In genomic region chr10:5139932-5140264, GRCm38 (mm10) we compare ENCODE assay signal across 17 mouse cellular contexts.
DNase-seq lines count a peak whose midpoint lies in the region; ATAC-seq and TF ChIP-seq lines count a peak whose summit lies in the region.
"Had no signal": no experiment of that assay in that cellular context is flagged by ENCODE, and none has a peak within 500 bp of the region (broad histone marks: within the 10 kb centered on the region; RNA-seq: fewer than 3 reads in every experiment).

No protein-coding gene starts in this region.

- ATAC-seq in lung, postnatal 0 days: no peak
- ATAC-seq: forebrain, postnatal 0 days had no signal

- TF ChIP-seq POLR2A in embryonic fibroblast, embryonic 13.5 days (IDR thresholded peaks at IDR 0.05; ENCODE audit: low read depth, low read length): no peak

- H3K9me3 ChIP-seq in lung, postnatal 0 days (ENCODE audit: low read length): no peaks in the 10 kb centered on the region
- H3K9me3 ChIP-seq: G1E; hindbrain, embryonic 13.5 days; limb, embryonic 12.5 days; liver, embryonic 15.5 days; megakaryocyte, embryonic 14.5 days; neural tube, embryonic 12.5 days had no signal

- peak; percentile 95 for DNase-seq in heart, adult 11 months
- no peak for DNase-seq in heart, postnatal 36 days
- DNase-seq in lung, adult 18-20 months: peak; percentile 12 to 20
- DNase-seq in lung, postnatal 0 days (ENCODE audit: low spot score): no peak
- DNase-seq in kidney, postnatal 10 days: peak; percentile 50
- DNase-seq in left cerebral cortex, postnatal 36 days (ENCODE audit: low spot score in 2 of 2): no peak
- DNase-seq: cerebellum, adult 2 months; forebrain, postnatal 0 days; layer of hippocampus, postnatal 36 days; thymus, adult 18-20 months had no signal

- 61% methylated on average over 4 of the region's 4 CpGs for WGBS in lung, postnatal 0 days

- H3K36me3 ChIP-seq in lung, postnatal 0 days (ENCODE audit: insufficient read depth, low read length): no peaks in the 10 kb centered on the region
- H3K36me3 ChIP-seq: neural tube, embryonic 12.5 days had no signal

- no peak for TF ChIP-seq CTCF in lung, postnatal 0 days (IDR thresholded peaks at IDR 0.05)
- no peak for TF ChIP-seq CTCF in embryonic fibroblast, embryonic 13.5 days (IDR thresholded peaks at IDR 0.05; ENCODE audit: borderline replicate concordance, insufficient read depth, low read length)

- H3K9ac ChIP-seq in lung, postnatal 0 days (replicated peaks; ENCODE audit: low read depth): no peak overlapping the region
- H3K9ac ChIP-seq: forebrain, postnatal 0 days; hindbrain, embryonic 13.5 days; limb, embryonic 12.5 days; liver, embryonic 15.5 days; neural tube, embryonic 12.5 days had no signal

- no peak overlapping the region for H3K4me2 ChIP-seq in lung, postnatal 0 days (replicated peaks; ENCODE audit: low read depth, low read length)
- H3K4me2 ChIP-seq: hindbrain, embryonic 13.5 days; limb, embryonic 12.5 days; liver, embryonic 15.5 days; neural tube, embryonic 12.5 days had no signal

- no peak for TF ChIP-seq EP300 in lung, postnatal 0 days (IDR thresholded peaks at IDR 0.05)

- intact Hi-C loops in heart, postnatal 36 days (cut with DNase I): no loop called here
- intact Hi-C loops in left cerebral cortex, postnatal 36 days (cut with DNase I): no loop called here

- no peak overlapping the region for H3K4me3 ChIP-seq in lung, postnatal 0 days (ENCODE audit: low read depth, low read length)
- no peak overlapping the region for H3K4me3 ChIP-seq in embryonic fibroblast, embryonic 13.5 days (ENCODE audit: insufficient read depth, low read length)
- H3K4me3 ChIP-seq: hindbrain, embryonic 13.5 days; limb, embryonic 12.5 days; liver, embryonic 15.5 days; megakaryocyte, embryonic 14.5 days; neural tube, embryonic 12.5 days had no signal

- H3K27ac ChIP-seq in lung, postnatal 0 days (ENCODE audit: low read length): no peak overlapping the region
- peak overlapping the region; percentile 30 for H3K27ac ChIP-seq in embryonic fibroblast, embryonic 13.5 days (ENCODE audit: insufficient read depth, low read length)
- H3K27ac ChIP-seq: hindbrain, embryonic 13.5 days; limb, embryonic 12.5 days; liver, embryonic 15.5 days; neural tube, embryonic 12.5 days had no signal

- no peaks in the 10 kb centered on the region for H3K4me1 ChIP-seq in lung, postnatal 0 days (ENCODE audit: insufficient read depth, low read depth, low read length)
- H3K4me1 ChIP-seq in embryonic fibroblast, embryonic 13.5 days (ENCODE audit: control insufficient read depth, insufficient read depth, low read length): peaks cover 6% of the 10 kb centered on the region
- H3K4me1 ChIP-seq: hindbrain, embryonic 13.5 days; liver, embryonic 15.5 days; megakaryocyte, embryonic 14.5 days; neural tube, embryonic 12.5 days had no signal

- no peaks in the 10 kb centered on the region for H3K27me3 ChIP-seq in lung, postnatal 0 days (replicated peaks; ENCODE audit: insufficient read depth, low read length)
- H3K27me3 ChIP-seq: hindbrain, embryonic 13.5 days; limb, embryonic 12.5 days; liver, embryonic 15.5 days; megakaryocyte, embryonic 14.5 days; neural tube, embryonic 12.5 days had no signal

Comparison
In these comparisons a context has a peak if more than half of its experiments do, and no peak if none do; other contexts are left out.
1. DNase-seq: peak in heart, adult 11 months (single experiment), lung, adult 18-20 months (2 of 2) and kidney, postnatal 10 days (single experiment); none in heart, postnatal 36 days (0 of 2), lung, postnatal 0 days (single experiment) and left cerebral cortex, postnatal 36 days (0 of 2).